Mouse (Mus musculus) right cerebral cortex, postnatal 4 days (tissue): ENCODE data around the gene Ptpn18.
A peak's percentile ranks its signal among the peaks of the same experiment; 100 is the strongest.
"Not testable (repeated sequence)": the region's sequence is repeated elsewhere in the genome, so short reads cannot be mapped to it uniquely, and the experiment has no call there.

Experiments used
- DNase-seq: peaks from one replicate; pipeline ENCODE4 v3.0.0-alpha.2; 2022

Gene Ptpn18

GRCm38 (mm10) chr1:34468051-34468450 lies 8.5 kb downstream of the Ptpn18 start:
- no peak for DNase-seq

DNA sequence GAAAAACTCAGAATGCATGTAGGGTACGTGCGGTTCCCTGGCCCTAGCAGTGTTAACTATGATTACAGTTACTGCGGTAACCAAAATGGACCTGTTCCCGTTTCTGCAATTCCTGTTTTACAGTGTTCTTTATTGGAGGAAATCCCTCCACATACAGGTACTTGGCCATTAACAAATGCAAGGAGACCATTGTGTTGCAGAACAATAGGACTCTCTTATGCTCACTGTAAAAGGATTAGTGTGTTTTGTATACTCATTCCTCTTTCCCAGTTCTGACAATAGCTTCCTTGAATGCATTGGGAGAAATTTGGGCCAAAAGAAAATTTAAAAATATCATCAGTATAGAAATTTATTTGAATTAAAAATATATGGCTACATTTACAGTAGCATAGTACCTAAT lies 8.9 kb downstream of the Ptpn18 start:
- DNase-seq = no peak

DNA sequence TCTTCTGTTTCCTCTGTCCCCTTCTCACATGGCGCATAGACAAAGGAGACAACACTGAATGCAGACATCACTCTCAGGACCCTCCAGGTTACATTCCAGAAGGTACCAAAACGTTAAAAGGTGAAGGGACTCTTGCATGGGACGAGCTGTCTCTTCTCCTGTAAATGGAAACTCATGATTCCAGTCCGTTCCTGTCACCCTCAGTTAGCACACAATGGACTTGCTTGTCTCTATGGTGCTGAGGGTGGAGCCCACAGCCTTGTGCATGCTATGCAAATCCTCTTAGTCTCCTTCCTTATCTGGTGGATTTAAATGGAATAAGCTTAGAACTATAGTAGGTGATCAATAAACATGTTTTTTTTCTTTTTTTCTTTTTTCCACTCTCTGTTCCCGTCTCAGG lies 10.2 kb downstream of the Ptpn18 start:
- no peak for DNase-seq

GRCm38 (mm10) chr1:34472427-34473300 lies 13.1 kb downstream of the Ptpn18 start:
- peak; percentile 11 for DNase-seq

DNA sequence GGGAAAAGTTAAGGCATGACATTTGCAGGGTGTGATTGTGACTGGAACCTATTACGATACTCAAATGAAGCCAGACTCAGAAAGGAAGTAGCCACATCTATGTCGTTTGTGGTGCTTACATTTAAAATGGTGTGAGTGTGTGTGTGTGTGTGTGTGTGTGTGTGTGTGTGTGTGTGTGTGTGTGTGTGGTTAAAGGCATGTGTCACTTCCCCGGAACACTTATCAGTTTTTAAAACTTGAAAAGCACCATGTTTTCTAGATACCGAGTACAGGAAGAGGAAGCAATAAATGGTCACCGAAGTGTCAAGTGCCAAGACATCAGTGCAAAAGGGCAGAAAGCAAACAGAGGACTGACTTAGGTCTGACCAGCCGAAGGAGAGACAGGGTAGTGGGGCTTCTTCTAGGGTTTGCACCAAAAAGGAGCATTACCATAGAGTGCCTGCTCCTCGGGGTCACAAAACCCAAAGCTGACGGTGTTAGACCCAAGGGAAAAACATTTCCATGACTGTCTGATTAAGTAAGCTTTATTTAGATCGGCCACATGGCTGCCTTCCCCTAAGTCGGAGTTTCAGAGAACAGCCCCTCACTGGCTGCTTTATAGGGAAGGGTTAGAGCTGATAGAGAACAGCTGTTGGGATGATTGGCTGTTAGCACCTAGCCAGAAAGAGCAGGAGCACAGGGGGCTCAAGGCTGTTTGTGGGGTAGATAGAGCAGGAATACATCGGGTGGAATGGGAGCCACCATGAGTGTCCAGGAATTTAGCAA lies 19.5 kb downstream of the Ptpn18 start:
- no peak for DNase-seq

DNA sequence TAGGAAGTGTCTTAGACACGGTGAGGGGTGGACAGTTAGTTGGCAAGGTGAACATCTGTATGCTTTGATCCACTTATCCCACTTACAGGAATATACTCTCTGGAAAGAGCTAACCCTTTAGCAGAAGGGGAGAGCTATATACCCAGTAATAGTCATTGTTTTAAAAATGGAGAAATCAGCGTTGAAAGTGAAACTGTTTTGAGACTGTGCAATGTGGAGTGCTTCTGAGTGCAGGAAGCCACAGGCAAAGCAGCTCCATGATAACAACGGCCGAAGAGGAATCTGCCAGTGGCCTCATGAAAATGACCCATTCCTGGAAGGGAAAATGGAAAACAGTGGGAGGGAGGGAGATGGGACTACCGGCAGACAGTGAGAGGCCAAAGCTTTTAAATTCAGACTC lies 21.2 kb downstream of the Ptpn18 start:
- DNase-seq = no peak

DNA sequence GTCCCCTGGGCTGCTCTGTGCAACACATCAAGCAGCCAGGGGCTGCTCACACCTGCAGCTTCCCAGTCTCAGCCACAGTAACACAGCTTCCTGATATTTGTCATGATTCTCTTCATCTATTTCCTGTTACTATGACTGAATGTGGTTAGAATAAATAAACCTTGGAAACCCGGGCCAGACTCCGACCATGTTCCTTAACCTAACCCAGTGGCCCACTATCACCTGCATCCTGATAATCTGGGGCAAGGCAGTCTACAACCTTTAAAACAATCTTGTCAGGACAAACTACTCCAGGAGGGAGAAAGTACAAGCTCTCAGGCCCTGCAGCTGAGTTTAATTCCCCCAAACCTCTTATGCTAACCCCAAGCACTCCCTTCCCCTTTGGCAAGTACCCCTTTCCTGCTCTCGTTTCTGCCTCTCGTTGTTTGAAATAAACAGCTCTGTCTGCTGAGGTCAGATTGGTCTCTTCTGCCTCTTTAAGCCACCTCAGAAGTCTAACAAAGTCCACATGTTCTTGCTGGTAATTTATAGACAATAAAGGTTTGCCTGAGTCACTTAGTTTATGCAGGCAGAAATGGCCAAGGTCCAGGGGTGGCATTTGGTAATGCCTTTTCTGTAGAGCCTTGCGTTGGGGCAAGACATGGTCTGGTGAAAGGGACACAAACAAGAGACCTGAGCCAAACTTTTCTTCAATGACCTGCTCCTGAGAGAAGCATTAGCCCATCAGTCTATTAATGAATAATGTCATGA lies 22.5 kb downstream of the Ptpn18 start:
- DNase-seq = no peak

DNA sequence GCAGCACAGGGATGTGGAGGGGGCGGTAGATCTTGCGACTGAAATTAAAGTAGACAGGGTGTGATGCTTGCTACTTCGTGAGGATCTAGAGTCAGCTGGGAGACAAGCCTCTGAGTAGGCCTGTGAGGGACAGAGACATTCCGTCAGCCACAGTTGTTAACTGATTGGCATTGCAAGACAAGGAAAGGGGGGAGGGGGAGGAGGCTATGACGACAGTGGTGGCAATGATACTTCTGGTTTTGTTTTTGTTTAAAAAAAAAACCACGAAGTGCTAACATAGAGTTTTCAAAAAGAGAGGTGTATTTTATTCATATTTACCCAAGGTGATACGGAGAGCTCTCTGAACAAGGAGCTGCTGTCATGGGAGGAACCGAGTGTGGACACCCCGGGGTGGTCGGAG lies 24.9 kb downstream of the Ptpn18 start:
- DNase-seq = no peak

DNA sequence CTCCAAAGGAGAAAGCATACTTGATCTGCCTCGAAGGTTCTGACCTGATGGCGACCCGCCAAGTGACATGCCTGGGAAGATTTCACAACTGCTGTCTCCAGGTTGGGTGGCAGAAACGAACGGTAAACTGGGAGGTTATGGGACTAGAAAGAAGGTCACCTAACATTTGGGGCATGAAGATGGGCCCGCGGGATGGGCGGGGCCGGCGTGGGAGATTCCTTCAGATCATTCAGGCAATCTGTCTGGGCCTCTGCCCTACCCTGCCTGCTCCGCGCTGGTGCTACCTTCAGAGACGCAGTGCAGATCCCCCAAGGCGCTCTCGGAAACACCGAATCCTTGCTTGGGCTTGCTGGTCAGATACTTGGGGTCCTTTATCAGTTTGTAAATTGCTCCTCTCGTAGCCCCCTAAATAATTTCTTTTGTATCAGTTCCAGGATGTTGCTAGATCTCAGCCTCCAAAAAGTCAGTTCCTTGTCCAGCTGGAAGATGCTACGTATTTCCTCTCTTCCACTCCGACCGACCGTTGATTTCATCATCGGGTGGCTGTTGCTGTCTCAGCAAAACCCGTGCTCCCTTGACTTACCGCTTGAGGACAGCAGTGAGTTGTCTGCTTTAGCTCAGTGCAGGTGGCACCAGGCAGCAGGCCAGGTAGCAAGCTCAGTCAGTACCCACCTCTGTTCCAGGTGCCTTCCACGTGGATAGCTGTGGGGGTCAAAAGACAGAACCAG lies 26.1 kb downstream of the Ptpn18 start:
- DNase-seq = peak; percentile 47

DNA sequence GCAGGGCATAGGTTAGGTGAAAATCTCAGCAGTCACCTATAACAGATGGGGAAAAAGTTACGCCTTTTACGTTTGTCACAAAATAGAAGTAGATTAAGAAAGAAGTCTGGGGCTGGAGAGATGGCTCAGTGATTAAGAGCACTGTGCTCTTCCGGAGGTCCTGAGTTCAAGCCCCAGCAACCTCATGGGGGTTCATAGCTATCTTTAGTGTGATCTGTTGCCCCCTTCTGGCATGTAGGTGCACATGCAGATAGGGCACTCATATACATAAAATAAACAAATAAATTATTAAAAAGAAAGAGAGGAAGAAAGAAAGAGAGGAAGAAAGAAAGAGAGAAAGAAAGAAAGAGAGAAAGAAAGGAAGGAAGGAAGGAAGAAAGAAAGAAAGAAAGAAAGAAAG lies 27.8 kb downstream of the Ptpn18 start:
- DNase-seq = no peak

- no peak for DNase-seq
Observed at GRCm38 (mm10) chr1:34489852-34490541, 30.4 kb downstream of the Ptpn18 start.

GRCm38 (mm10) chr1:34491480-34491879 lies 31.9 kb downstream of the Ptpn18 start:
- no peak for DNase-seq

DNA sequence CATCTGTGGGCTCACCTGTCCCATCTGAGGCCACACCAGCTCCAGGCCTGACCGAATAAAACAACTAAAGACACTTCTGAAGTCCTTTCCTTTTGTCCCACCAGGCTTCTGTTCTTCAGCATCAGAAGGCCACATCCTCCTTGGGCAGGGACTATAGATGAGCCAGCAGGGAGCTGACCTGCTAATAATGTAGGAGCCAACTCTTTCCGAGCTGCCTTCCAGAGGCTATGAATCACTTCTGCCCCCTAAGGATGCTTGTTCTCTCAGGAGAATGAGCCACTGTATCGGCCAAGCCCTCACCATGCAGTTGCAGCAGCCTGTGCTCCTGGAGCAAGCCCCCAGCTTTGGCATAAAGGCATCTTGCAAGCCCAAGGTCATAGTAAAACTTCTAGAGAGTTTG lies 43.4 kb downstream of the Ptpn18 start:
- no peak for DNase-seq

DNA sequence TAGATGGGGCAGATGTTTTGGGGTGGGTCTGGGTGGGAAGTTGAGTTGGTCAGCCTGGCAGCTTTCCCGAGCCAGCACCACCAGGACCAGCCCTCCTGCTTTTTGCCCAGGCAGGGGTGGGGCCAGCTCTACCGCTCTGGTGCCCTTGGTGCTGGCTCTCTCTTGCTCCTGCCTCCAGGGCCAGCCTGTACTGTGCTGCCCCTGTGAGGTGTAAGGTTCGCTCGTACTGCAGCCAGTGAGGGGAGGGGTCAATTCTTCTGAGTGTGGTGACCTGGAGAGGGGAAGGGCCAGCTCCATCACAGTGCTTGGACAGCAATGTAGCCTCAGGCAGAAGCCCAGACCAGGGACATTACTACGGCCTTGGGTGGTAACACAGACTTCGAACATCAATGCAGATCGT lies 45.7 kb downstream of the Ptpn18 start:
- DNase-seq = no peak

DNA sequence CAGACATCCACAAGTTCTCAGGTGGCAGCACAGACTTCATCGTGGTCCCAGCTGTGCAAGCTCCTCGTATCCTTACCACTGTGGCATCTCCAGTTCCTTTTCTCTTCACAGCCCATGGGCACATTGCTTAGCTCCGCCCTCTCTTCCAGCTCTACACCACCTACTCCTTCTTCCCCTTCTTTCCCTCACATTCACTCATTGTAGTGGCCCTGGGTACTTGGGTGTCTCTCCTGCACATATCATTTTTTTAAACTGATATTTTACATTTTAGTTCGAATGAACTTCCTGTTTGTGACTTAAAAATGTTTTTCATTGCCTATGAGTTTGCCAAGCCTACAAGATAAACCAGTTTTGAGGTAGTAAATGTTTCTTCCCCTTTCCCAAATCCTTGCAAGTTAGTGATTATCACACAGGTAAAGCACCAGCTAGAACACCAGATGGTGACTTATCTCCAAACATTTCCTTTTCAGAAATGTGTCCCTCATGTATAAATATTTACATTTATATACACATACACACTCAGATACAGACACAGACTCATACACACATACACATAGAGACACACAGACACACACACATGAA lies 46.5 kb downstream of the Ptpn18 start:
- no peak for DNase-seq

DNA sequence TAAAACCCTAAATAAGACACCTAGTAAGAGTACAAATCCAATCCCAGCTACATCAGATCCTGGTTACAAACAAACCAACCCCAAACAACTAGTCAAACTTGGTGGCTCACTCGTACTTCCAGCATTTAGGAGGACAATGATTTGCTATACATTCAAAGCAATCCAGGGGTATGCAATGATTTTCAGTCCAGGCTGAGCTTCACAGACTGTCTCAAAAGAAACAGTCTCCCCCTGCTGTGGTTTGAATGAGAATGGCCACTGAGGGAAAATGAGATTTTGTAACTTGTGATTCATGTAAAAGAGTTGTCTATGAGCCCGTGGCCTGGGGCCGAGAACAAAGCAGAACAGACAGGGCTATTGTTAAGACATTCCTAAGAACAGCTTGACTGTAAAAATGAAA lies 48.4 kb downstream of the Ptpn18 start:
- no peak for DNase-seq

DNA sequence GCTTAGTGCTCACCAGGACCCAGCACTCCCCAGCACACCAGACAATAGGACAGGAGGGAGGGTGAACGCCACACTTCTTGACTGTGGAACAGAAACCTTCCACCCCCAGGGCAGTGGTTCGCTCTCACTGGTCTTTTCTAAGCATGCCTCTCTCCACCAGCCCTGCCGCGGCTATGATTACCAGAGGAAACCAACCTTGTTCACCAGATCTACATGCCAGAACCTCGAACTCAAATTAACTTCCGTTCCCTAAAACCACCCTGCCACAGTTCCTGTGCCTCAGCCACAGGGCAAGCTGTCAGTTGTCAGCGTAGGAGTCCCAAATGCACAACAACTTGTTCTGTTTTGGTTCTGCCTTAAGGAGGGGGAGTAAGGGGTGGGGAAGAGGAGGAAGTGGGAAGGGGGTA lies 51.0 kb downstream of the Ptpn18 start:
- no peak for DNase-seq

DNA sequence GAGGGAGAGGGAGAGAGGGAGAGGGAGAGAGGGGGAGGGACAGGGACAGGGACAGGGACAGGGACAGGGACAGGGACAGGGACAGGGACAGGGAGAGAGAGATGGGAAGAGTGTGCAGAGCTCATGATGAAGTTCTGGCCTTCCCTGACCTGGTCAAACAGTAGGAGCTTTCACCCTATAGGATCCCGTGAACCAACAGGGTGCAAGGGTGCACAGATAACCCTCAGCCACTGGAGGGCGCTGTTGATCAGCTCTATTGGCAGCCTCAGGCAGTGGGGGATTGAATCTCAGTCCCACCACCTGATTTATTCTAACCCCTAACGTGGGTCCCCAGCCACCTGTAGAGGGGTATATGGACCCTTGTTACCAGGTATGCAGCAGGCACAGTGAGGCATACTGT lies 51.5 kb downstream of the Ptpn18 start:
- peak; percentile 66 for DNase-seq

- no peak for DNase-seq
Observed at GRCm38 (mm10) chr1:34513068-34513467, 53.5 kb downstream of the Ptpn18 start.

- no peak for DNase-seq
Observed at GRCm38 (mm10) chr1:34516595-34516994, 57.0 kb downstream of the Ptpn18 start.

DNA sequence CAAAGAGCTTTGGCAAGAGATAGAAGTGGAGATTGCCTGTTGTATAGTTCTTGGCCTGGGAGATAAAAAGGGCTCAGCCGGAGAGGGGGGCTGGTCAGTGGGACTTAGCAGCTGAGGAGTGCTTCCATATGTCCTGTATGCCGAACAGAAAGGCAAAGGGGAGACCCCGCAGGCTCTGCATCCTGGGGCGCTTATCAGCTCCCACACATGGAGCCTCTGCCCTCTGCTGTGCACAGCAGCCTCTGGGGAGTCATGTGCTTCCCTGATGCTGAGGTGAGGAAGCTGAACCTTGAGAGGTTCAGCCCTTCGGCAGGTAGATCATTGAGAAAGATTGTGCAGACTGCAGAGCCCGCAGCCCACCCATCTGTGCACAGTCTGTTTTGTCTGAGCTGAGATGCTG lies 57.7 kb downstream of the Ptpn18 start:
- not testable (repeated sequence) for DNase-seq

- not testable (repeated sequence) for DNase-seq
Observed at GRCm38 (mm10) chr1:34517797-34518196, 58.2 kb downstream of the Ptpn18 start.
